Mouse (Mus musculus) frontal cortex, postnatal 10 days (tissue): Measurements from ENCODE around the gene H2bfm.
"Not testable (repeated sequence)": the region's sequence is repeated elsewhere in the genome, so short reads cannot be mapped to it uniquely, and the experiment has no call there.

ENCODE experiments used
- DNase-seq, 2 experiments: peaks; one replicate each; pipeline ENCODE4 v3.0.0; 2022; ENCODE audit warnings: low spot score in 2 of 2, mixed read lengths in 1 of 2

The H2bfm gene

DNA sequence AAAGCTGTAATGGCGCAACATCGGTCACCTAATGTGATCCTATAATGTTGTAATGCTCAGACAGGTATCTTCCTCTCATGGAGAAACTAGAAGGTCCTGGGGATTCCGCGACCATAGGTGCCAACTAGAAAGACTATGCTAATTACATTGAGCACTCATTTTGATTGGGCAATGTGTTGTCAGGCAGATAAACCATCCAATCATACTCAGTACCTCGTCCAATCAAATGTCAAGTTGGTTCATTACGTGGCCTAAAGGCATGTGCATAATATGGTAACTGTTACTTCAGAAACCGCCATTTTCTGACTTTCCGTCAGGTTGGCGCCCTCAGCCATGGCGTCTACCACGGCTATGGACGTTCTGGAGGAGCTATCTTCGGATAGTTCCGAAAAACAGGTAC is at the start of gene H2bfm:
H2bfm (plus strand) TSS at position 295 of the 400 bp plus-strand sequence.
- no peak for DNase-seq

DNA sequence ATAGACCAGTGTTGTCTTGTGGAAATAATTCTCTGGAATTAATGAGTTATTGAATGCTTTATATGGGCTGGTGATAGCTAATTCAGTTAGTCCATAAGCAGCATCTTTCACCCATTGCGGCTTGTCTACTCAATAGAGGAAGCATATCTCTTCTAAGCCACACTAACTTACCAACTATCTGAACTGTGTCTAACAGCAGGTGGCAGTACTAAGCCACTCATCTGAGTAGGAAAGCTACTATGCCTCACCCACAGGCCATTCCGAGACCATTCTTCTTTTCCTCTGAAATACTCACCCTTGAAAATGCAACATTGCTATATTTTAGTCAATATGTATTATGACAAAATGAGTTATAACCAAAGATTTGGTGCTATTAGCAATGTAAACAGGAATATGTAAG is 31.4 kb upstream of the H2bfm start:
- DNase-seq, result no peak

DNA sequence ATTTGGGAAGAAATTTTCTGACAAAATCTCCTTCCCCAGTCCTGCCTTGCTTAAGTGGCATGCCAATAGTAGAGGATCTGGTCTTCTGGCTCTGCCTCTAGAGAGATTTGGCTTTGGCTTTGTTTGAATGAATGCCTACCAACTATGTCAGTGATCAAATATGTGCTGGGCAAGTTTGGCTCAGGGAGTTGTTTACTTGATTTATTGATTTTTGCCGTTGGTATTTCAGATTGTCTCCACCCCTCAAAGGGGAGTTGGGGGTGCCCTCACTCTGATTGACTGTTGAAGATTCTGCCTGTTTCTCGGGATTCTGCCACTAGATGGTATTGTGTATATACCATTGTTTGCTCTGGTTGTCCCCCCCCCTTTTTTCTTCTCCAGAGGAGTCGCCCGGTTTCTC is 22.8 kb upstream of the H2bfm start:
- DNase-seq, result no peak

DNA sequence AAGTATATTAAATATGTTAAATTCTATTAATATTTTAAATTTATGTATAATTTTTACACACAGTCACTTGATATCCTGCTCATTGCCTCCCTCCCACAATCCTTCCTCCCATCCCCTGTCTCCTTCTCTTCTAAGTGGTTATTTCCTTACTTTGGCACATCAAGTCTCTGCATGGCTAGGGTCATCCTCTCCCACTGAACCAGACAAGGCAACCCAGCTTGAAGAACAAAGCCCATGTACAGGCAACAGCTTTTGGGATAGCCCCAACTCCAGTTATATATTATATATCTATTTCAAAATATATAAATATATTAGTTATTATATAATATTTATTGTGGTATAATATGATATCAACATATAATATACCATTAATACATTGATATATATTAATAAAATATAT is 1.3 kb upstream of the H2bfm start:
- DNase-seq, result no peak

DNA sequence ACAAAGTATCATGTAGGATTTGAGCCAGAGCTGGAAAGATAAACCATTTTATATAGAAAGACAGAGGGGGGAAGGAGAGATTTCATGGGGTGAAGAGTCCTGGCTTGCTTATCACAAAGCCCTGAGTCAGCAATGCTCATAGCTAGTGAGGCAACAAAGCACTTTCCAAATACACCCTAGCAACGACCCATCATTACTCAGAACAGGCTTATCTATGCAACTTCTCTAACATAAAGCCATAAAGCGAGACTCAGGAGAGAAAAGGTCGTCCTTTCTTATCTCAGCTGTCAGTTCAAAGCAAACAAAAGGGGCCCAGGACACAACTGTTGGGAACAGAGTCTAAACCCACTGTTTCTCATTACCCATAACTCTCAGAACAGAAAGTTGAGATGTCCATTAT is 10.9 kb downstream of the H2bfm start:
- DNase-seq, result no peak

DNA sequence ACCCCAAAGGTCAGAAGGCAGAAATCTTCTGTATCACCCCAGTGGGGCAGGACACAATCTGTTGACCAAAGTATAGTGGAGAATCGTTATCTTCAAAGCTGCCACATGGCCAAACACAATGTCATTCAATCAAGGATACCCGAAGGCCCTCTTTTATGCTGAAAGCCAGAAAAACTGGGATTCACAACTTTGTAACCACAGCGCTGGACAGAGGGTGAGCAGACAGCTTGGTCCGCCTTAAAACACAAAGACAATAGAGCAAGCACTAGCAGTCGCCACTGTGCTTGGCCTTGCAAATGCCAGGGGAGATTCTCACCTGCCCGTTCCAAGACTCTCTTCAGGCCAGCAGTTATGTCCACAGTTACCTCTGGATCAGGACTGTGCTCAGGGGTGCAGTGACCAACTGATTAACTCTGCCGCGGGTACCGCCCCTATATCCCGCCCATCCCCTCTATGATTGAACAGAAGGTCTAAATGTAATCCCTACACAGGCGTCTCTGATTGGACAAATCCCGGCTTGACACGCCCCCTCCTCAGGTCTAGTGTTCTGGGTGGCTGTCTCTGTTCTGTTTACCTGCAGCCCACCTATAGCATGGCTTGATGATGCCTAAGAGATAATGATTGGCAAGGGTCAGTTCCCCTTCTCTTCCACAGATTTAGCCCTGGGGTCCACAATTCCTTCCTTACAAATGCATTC is 30.6 kb downstream of the H2bfm start:
- DNase-seq, result peak; percentile 78 to 79

DNA sequence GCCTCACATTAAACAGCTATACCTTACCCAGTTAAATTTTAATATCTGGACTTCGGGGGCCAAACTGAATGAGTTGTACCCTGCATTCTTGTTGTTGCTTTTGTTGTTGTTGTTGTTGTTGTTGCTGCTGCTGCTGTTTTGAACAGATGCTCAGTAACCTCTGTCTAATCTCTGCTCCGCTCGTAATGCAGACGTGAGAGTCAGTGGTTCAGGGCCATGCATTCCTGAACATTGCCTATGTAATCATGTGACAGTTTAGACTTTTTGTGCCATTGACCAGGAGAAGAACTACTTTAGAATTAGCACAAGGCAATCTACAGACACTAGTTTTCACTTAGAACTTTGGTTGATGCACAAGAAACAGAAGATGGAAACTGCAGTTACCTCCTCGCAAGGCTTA is 31.2 kb downstream of the H2bfm start:
- not testable (repeated sequence) for DNase-seq

DNA sequence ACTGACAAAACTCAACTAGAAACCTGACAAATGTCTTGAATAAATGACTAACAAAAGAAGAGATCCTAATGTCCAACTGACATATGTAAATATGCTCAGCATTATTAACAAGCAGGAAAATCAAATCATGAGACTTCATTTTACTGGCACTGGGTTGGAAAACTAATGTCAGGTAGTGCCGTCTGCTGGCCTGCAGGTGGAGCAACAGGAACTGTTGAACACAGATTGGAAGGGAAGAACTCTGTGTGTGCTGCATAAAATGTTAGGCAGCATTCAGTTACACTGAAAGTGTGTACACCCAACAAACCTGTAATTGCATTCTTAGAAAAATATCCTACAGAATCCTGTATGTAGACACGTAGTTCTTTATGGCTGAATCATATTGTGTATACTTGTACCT is 32.6 kb downstream of the H2bfm start:
- no peak for DNase-seq

DNA sequence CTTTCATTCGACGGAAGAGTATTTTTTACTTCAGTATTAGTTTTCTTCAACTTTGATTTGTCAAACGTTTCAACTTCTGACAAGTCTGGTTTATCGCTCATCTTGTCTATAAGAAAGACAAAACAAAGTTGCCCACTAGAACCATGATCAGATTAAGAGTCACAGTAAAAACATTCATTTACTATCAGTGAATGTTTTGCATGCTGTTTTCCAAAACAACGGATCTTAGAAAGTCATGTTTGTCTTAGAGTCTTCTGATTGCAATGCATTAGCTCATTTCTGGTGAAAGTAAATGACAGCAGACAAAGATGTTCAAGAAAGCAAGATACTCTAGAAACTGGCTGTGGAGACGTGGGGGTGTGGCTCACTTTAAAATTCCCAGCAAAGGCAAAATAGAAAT is 48.3 kb downstream of the H2bfm start, which contains the start of gene Tmsb15b2:
Tmsb15b2 (minus strand) TSS at position 101 of the 400 bp plus-strand sequence.
- not testable (repeated sequence) for DNase-seq

DNA sequence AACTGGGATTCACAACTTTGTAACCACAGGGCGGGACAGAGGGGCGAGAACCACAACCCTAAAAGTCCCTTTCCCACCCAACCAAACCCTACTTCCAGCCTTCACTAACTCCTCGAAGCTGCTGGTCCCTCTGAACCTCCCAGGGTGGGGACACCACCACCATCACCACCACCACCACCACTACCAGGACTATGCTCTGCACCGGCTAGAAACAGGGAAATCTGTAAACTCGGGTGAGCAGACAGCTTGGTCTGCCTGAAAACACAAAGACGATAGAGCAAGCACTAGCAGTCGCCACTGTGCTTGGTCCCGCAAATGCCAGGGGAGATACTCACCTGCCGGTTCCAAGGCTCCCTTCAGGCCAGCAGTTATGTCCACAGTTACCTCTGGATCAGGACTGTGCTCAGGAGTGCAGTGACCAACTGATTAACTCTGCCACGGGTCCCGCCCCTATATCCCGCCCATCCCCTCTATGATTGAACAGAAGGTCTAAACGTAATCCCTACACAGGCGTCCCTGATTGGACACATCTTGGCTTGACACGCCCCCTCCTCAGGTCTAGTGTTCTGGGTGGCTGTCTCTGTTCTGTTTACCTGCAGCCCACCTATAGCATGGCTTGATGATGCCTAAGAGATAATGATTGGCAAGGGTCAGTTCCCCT is 49.4 kb downstream of the H2bfm start, which contains the start of the genes Tmsb15l and Tmsb15b1:
Tmsb15l (minus strand) TSS at position 446 of the 661 bp plus-strand sequence.
Tmsb15b1 (minus strand) TSS at position 451 of the 661 bp plus-strand sequence.
- peak; percentile 36 to 80 for DNase-seq
